Mouse (Mus musculus): Measurements from ENCODE around the gene Fmnl2.

- TF ChIP-seq CTCF (IDR thresholded peaks at IDR 0.05; ENCODE audit: low read depth, low read length) (no peak), POLR2A (IDR thresholded peaks at IDR 0.05; ENCODE audit: extremely low read depth, insufficient read depth, low read length) (no peak)
Observed at GRCm38 (mm10) chr2:52948406-52948805, 90.7 kb downstream of the Fmnl2 start.

Measured in liver, adult 2 months (tissue).